Mouse (Mus musculus) cortical plate, adult 2 months (tissue): ENCODE results near the gene Nisch. TPM values are rescaled to one million over a fixed set of nuclear protein-coding genes. Genes with fewer than 3 reads are reported as not detected.

Experiments used
- H3K27ac ChIP-seq: fragments of 200-500 bp; 2 replicates; pipeline ENCODE4 v1.5.1; 2012; ENCODE audit warnings: low read length, control low read depth, inconsistent platforms; ENCODE audit not compliant: insufficient read depth
- H3K4me1 ChIP-seq: fragments of 200-500 bp; 2 replicates; pipeline ENCODE4 v1.6.1; 2011; ENCODE audit warnings: low read length; ENCODE audit not compliant: control insufficient read depth, insufficient read depth
- H3K4me3 ChIP-seq: fragments of 200-500 bp; 2 replicates; pipeline ENCODE4 v1.5.1; 2011; ENCODE audit warnings: mild to moderate bottlenecking, low read length, control low read depth; ENCODE audit not compliant: insufficient read depth
- CTCF ChIP-seq: fragments of 200-500 bp; IDR thresholded peaks from 2 replicates; pipeline ENCODE4 v1.5.1; 2011; ENCODE audit warnings: mild to moderate bottlenecking, control low read depth, low read length; ENCODE audit not compliant: insufficient read depth; ENCODE audit errors: extremely low read depth
- POLR2A ChIP-seq: fragments of 200-500 bp; IDR thresholded peaks from 2 replicates; pipeline ENCODE4 v1.6.1; 2011; ENCODE audit warnings: mild to moderate bottlenecking, low read length, control low read depth; ENCODE audit not compliant: insufficient read depth; ENCODE audit errors: extremely low read depth
- polyA plus RNA-seq: library from polyadenylated mRNA; depleted of rRNA; stranded (reverse); fragments of >200 nt; gene quantifications from 2 replicates; pipeline ENCODE4 v1.2.3, GENCODE M21; 2012

The Nisch gene
- polyA plus RNA-seq, 1 experiment = 293 TPM

DNA sequence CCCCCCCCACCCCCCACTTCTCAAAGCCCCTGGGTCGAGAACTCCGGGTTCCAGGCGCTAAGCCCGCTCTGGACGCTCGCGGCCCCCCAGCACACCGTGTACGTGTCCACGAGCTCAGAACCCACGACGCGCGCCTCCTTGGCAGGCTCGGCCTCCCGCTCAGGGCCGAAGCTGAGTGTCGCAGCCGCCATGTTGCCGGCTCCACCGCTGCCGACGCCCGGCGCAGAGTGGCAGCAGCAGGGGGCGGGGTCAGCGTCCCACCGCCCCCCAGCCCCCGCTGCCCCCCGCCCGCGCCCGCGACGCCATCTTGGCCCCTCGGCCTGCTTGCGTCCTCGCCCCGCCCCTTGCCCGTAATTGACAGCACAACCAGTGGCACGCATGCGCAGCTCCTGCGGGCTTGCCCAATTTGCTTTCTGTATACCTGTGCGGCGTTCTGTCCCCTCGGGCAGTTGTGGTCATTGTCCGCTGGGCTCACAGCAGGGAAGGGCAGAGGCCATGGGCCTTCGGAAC, 10.2 kb downstream of the Nisch start:
- TF ChIP-seq CTCF (no peak), POLR2A (peak; percentile 88)
- Histone ChIP-seq H3K4me1 (peaks cover 6% of the 10 kb centered on the region; the same call in 1 of the 2 replicates), H3K27ac (peak overlapping the region; percentile 90), H3K4me3 (peak overlapping the region; percentile 74)

DNA sequence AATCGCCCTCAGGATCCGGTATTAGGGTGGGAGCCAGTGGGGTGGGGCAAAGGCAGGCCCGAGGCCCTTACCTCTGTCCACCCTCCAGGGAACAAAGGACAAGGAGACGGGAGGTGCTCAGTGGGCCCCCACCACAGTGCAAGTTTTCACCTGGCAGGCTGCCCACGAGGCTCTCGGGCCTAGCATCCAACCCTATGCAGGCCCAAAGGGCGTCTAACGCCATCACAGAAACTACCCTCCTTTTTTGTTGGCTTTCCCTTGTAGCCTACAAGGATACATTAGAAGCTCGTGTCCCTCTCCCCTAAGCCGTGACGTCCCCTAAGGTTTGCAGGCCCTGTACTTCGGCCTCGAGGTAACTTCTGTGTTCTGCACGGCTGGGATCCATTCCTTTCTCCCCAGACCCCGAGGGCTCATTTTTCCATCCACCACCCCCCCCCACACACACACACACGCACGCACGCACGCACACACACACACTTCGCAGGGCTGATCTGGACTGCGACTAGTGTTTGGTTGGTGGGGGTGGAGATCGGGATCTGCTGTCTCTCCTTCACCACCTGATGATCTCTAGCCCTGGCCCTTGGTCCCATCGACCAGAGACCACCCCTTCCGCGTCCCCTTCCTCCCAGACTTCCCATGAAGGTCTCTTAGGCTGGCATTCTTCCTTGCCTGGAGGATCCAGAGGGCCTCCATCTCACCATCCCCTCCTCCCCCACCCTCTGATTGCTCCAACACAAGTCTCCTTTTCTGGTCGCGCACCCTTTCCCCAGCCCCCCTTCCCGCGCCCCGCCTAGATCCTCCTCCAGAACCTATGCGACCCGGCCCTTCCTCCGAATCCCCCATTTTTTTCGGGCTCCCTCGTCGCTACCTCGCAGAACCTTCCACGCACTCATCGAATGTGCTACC, 10.9 kb downstream of the Nisch start:
- Histone ChIP-seq H3K4me3 (peak overlapping the region; percentile 74), H3K27ac (peak overlapping the region; percentile 90), H3K4me1 (peaks cover 6% of the 10 kb centered on the region; the same call in 1 of the 2 replicates)
- TF ChIP-seq POLR2A (peak; percentile 54; the same call in 1 of the 2 replicates), CTCF (no peak)

GRCm38 (mm10) chr14:31205244-31205561, 11.5 kb downstream of the Nisch start:
- Histone ChIP-seq H3K27ac (peak overlapping the region; percentile 24), H3K4me1 (peaks cover 6% of the 10 kb centered on the region; the same call in 1 of the 2 replicates), H3K4me3 (peak overlapping the region; percentile 74)
- TF ChIP-seq POLR2A (no peak), CTCF (no peak)

DNA sequence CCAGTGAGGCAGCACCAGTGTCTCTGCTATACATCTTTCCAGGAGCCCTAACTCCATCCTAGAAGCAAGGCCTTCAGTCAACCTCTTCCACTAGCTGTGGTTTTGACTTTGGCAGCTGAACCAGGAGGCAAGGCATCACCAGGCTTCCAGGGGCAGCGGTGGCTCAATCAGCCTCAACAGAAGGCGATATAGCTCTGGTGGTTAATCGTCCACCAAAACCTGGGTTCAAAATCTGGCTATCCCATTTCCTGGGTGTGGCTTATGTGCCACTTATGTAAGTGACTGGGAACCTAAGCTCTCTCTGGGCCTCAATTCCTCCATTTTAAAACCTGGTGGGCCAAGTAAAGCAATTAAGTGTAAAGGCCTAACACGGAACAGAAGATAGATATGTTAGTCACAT, 11.9 kb downstream of the Nisch start:
- Histone ChIP-seq H3K4me1 (peaks cover 6% of the 10 kb centered on the region; the same call in 1 of the 2 replicates), H3K27ac (peak overlapping the region; percentile 24), H3K4me3 (peak overlapping the region; percentile 74)
- TF ChIP-seq POLR2A (no peak), CTCF (no peak)

DNA sequence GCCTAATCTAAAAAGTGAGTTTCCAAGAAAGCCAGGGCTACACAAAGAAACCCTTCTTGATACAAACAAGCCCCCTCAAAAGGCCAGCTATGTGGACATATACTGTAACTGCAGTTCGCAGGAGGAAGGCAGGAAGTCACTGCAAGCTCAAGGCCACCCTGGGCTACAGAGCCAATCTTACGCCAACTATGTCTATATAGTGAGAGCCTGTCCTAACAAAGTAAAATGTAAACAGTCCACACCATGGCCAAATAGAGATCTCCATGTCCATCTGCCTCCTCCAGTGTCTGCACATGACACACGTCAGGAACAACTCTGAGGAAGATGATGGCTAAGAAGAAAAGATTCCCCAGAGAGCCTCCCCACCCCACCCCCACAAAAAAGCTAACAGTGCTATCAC, 16.7 kb downstream of the Nisch start:
- Histone ChIP-seq H3K4me3 (no peak overlapping the region), H3K4me1 (peaks cover 5% of the 10 kb centered on the region; the same call in 1 of the 2 replicates), H3K27ac (no peak overlapping the region)
- TF ChIP-seq CTCF = no peak
- no peak for TF ChIP-seq POLR2A

DNA sequence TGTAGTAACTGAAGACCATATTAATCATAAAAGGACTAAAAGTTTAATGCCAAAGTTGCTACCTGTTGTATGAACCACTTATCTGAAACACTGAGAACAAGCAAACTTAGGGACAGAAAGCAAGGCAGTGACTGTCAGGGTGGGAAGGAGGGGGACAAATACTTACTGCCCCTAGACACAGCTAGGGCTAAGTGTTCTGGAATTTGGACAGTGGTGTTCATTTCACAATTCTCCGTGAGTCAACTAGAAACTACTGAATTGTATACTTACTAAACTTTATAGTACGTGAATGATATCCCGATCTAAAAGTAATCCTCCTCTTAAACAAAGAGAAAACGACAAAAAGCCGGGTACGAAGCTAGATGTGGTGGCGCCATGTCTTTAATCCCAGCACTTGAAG, 17.1 kb downstream of the Nisch start:
- Histone ChIP-seq H3K27ac (no peak overlapping the region), H3K4me3 (no peak overlapping the region), H3K4me1 (peaks cover 6% of the 10 kb centered on the region; the same call in 1 of the 2 replicates)
- TF ChIP-seq POLR2A = no peak
- no peak for TF ChIP-seq CTCF

DNA sequence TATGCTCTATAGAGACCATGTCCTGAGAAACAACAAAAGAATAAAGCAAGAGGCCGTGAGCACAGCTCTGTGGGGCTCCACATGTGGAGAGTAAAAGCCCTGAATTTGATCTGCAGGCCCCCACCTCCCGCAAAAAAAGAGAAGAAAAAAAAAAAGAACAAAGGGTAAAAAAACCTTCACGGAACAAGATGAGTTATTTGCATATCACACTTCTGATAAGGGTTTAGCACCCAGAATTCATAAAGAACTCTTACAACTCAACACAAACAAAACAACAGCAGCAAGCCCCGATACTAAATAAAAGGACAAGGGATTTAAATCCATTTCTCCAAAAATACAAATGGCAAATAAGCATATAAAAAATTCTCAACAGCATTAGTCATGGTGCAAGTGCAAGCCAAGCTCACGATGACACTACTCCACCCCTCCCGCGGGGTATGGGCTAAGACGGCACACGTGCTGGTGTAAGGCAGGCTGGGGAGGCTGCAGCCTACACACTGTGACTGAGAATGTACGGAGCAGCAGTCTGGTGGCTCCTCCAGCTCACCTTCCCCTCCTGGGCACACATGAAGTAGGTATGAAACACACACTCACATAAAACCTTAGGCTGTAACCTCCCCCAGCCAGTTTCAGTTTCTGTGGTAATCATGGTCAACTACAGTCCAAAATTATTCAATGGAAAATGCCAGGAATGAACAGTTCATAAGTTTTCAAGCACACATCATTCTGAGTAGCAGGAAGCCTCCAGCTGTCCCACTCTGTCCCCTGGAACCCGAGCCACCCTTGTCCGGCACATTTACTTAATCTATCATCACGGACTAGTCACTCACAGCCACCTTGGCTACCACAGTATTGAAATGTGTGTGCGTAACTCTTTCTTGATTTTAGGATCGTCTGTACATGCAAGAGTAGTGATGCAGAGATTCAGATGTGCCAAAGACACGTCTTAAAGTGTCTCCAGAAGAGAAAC, 18.9 kb downstream of the Nisch start:
- Histone ChIP-seq H3K4me3 (no peak overlapping the region), H3K4me1 (peaks cover 6% of the 10 kb centered on the region; the same call in 1 of the 2 replicates), H3K27ac (no peak overlapping the region)
- TF ChIP-seq POLR2A = no peak
- no peak for TF ChIP-seq CTCF

- peak; percentile 52 for TF ChIP-seq CTCF
- TF ChIP-seq POLR2A = no peak
- H3K27ac ChIP-seq = no peak overlapping the region
- H3K4me3 ChIP-seq = no peak overlapping the region
- H3K4me1 ChIP-seq = peaks cover 6% of the 10 kb centered on the region; the same call in 1 of the 2 replicates
Measured at GRCm38 (mm10) chr14:31195968-31196367, 20.8 kb downstream of the Nisch start.

- Histone ChIP-seq H3K27ac (no peak overlapping the region), H3K4me3 (no peak overlapping the region), H3K4me1 (peaks cover 6% of the 10 kb centered on the region; the same call in 1 of the 2 replicates)
- TF ChIP-seq CTCF (no peak), POLR2A (no peak)
Measured at GRCm38 (mm10) chr14:31195521-31195920, 21.2 kb downstream of the Nisch start.
